Mouse (Mus musculus): ENCODE data around the gene Grik4. TPM values are rescaled to one million over a fixed set of nuclear protein-coding genes. Genes with fewer than 3 reads are reported as not detected.

The Grik4 gene
- polyA plus RNA-seq, 1 experiment from 2014 or later = 4.4 TPM

Small RNA genes within 50 kb of the gene (microRNA-seq; reads per million reads assigned to microRNA genes)
- gene Gm27509 = not detected

Other genes starting within 250 kb of the Grik4 start
- 19.3 and 20.0 TPM in 2 replicates for gene Arhgef12, start 162.7 kb upstream of the Grik4 start, polyA plus RNA-seq (2015; fragmentation: Nextera tagmentation; extraction: Ambion mirVana)
- gene Tmem136, start 172.1 kb upstream of the Grik4 start, polyA plus RNA-seq (2015; fragmentation: Nextera tagmentation; extraction: Ambion mirVana) = 7.5 and 9.3 TPM in 2 replicates